Mouse (Mus musculus) E14TG2a.4 (cell line): ENCODE data around the gene Tnr.

Experiments used
- CTCF ChIP-seq: conservative IDR thresholded peaks from 2 replicates; pipeline ENCODE4 v1.5.1; 2014; ENCODE audit warnings: low read length
- NANOG ChIP-seq: IDR thresholded peaks from 2 replicates; pipeline ENCODE4 v1.6.1; 2014; ENCODE audit warnings: borderline replicate concordance, low read length, mixed read lengths
- POU5F1 ChIP-seq: IDR thresholded peaks from 2 replicates; pipeline ENCODE4 v1.6.1; 2014; ENCODE audit warnings: low read length, borderline replicate concordance

- no peak for TF ChIP-seq CTCF
- TF ChIP-seq NANOG: no peak
- no peak for TF ChIP-seq POU5F1
Measured at GRCm38 (mm10) chr1:159899991-159900390, 376.4 kb downstream of the Tnr start.
